Mouse (Mus musculus): ENCODE measurements around the gene Zfand6.

The Zfand6 gene

DNA sequence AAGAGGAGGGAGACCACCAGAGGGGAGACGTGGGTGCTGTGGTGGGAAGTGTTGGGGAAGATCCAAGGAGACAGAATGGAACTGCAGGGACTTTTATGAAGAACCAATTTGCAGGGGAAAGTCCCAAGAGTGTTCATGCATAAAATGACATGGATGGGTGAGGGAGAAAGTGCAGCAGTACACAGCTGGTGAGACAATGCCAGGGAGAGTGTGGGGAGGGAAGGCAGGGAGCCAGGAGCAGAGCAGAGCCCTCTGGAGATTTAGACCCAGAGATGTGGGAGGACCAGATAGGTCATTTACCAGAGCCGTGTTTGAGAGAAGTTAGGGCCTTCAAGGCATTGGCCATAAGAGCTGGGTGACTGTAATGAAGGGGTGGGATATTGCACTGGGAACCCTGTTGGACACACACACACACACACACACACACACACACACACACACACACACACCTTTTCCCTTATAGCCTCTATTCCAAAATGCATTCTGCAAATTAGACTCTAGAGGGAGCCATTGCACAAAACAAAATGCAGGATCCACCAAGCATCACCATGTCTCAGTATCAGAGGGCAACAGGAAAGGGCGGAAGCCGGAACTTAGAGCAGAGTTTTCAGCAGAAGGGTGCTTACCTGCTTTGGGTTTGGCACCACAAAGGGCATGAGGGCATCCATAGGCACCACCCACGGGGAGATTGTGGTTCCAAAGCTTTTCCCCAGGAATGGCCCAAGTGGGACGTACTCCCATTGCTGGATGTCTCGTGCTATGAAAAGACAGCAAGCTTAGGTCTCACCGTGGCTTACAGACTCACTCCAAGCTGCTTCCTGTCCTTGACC lies 95.5 kb downstream of the Zfand6 start:
- peak; percentile 65 for DNase-seq (ENCODE audit: low spot score)

DNA sequence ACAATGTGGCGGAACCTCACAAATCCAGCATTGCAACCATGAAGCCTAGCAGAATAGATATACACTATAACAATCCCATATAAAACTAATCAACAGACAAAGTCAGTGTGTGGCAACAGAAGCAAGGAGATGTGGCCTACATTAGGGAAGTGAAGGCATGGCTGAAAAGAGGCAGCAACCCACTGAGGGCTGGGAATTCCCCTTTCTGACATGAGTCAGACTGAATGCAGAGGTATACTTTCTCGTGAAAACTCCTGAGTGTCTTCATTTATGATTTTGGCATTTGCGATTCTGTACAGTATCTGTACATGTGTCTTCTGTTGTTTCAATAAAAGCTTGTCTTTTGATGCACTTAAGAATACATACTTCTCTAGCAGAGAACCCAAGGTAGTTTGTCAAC lies 98.4 kb downstream of the Zfand6 start:
- no peak for DNase-seq (ENCODE audit: low spot score)

DNA sequence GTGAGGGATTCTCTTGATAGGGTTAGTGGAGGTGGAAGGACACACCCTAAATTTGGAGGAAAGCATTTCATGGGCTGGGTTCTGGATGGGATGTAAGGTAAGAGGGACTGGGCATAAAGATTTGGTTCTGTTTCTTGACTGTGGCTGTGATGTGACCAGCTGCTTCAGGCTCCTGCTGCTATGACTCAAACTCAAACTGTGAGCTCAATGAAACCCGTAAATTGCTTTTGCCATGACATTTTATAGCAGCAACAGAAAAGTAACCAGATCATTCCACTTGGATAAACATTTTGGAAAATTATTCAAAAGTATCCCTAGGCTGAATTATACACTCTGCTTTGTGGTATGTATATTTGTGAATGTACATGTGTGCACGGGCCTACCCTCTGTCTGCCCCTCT lies 99.1 kb downstream of the Zfand6 start:
- DNase-seq (ENCODE audit: low spot score): no peak

DNA sequence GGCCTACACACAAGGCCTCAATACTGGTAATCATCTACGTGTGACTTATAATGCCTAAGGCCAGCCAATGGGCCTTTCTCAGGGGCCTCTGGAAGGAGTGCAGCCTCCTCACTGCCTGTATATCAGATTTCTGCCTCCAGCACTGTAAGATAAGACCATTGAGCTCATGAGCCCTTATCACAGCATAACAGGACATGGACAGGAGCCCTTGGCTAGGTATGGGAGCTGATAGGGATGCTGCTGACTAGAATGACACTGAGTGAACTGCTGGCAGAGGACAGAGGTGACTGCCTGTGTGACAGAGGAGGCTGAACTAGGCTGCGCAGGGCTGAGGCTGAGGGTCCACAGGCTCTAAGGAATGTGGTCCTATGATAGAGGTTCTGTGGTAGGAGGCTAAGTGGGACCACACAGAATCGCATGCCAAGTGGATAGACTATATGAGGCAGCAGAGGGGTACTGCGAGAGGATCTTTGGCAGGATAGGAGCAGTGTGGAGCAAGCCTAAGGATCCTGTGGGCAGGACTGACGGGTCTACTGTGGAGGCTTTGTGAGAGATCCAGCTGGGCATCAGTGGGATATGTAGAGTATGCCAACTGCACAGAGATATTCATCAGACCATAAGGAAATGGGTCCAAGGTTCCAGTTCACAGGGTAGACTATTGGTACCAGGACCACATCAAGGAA lies 102.5 kb downstream of the Zfand6 start:
- DNase-seq (ENCODE audit: low spot score): no peak

GRCm38 (mm10) chr7:84586360-84587100 lies 103.2 kb downstream of the Zfand6 start:
- no peak for DNase-seq (ENCODE audit: low spot score)

- DNase-seq (ENCODE audit: low spot score): no peak
Observed at GRCm38 (mm10) chr7:84585086-84585485, 104.7 kb downstream of the Zfand6 start.

GRCm38 (mm10) chr7:84579769-84580168 lies 110.0 kb downstream of the Zfand6 start:
- no peak for DNase-seq (ENCODE audit: low spot score)

DNA sequence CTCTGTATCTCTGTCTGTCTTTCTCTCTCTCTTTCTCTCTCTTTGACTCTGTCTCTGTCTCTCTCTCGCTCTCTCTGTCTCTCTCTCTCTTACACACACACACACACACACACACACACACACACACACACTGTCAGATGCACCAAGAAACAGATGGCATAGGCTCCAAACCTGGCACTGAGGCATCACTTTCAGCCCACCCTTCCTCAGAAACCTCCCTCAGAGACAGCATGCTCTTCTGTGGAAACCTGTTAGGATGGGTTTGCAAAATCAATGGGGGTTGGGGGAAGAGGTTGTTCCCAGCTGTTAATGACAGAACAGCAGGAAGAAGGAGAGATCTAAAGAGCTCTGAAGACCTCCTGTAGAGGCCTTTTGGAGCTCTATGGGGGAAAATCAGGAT lies 110.9 kb downstream of the Zfand6 start:
- DNase-seq (ENCODE audit: low spot score): peak; percentile 40

GRCm38 (mm10) chr7:84577034-84577433 lies 112.7 kb downstream of the Zfand6 start:
- no peak for DNase-seq (ENCODE audit: low spot score)

DNA sequence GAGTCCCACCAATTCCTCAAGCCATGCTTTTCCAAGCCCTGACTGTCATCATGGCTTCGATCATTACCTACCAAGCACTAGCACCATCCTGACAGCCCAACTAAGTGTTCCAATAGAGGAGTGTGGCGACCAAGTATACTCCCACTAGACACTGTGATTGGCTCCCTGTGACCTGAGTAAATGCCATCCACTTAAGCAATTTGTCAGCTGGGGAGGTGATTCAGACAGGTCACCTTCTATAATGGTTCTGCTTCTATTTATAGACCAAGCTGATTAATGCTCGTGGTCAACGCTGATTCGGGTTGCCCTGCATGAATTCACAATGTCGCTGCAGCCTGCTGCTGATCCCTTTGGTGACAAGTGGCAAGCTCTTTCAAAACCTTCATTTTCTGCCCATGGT lies 123.6 kb downstream of the Zfand6 start:
- DNase-seq (ENCODE audit: low spot score): no peak

- no peak for DNase-seq (ENCODE audit: low spot score)
Observed at GRCm38 (mm10) chr7:84564236-84564635, 125.5 kb downstream of the Zfand6 start.
